Mouse (Mus musculus): ENCODE results near the gene Chd9. TPM values are rescaled to one million over a fixed set of nuclear protein-coding genes. Genes with fewer than 3 reads are reported as not detected.
"Not testable (repeated sequence)": the region's sequence is repeated elsewhere in the genome, so short reads cannot be mapped to it uniquely, and the experiment has no call there.

Chd9 gene
- polyA plus RNA-seq, 1 experiment from 2014 or later = 52.0 TPM

DNA sequence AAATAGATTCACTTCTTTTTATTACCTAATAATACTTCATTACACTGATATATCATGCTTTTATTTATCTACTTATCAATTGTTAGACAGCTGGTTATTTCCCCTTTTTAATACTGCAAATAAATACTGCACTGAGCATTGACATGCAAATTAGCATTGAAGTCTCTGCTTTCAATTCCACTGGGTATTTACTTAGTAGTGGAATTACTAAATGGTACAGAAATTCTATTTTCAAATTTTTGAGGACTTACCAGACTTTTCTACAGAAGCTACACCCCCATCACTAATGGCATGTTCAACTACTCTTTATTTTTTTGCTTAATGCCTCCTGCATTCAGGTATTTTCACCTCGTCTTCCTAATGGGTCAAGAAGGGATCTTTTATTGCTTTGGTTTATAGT lies 100.3 kb downstream of the Chd9 start:
- Histone ChIP-seq H3K36me3 (ENCODE audit: control insufficient read depth, insufficient read depth, low read length) (no peaks in the 10 kb centered on the region), H3K9ac (ENCODE audit: low read length) (no peak overlapping the region), H3K27ac (ENCODE audit: low read depth, low read length) (no peak overlapping the region), H3K4me3 (ENCODE audit: low read depth, low read length) (no peak overlapping the region), H3K27me3 (ENCODE audit: control insufficient read depth, insufficient read depth, low read length) (no peaks in the 10 kb centered on the region), H3K4me2 (ENCODE audit: low read depth, low read length, severe bottlenecking) (no peak overlapping the region), H3K9me3 (ENCODE audit: control insufficient read depth, low read length) (no peaks in the 10 kb centered on the region), H3K4me1 (replicated peaks; ENCODE audit: control insufficient read depth, insufficient read depth, low read length) (no peaks in the 10 kb centered on the region)
- ATAC-seq (replicated peaks; ENCODE audit: low FRiP score) = no peak
- 80% methylated on average over 1 of the region's 1 CpGs for WGBS
- no peak for DNase-seq (ENCODE audit: low spot score)

DNA sequence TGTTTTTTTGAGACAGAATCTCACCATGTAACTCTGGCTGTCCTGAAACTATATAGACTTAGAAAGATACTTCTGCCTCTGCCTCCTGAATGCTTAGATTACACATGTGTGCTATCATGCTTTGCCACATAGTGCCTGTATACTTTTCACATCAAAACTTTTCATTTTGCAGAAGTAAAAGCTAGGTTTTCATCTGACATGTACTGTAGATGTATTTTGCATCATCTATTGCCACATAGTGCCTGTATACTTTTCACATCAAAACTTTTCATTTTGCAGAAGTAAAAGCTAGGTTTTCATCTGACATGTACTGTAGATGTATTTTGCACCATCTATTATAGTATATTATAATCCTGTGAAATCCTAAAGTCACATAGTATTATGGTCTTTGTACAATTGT lies 102.0 kb downstream of the Chd9 start:
- not testable (repeated sequence) for ATAC-seq (replicated peaks; ENCODE audit: low FRiP score); DNase-seq (ENCODE audit: low spot score); H3K9me3 ChIP-seq (ENCODE audit: control insufficient read depth, low read length); H3K9ac ChIP-seq (ENCODE audit: low read length); H3K4me3 ChIP-seq (ENCODE audit: low read depth, low read length); H3K4me2 ChIP-seq (ENCODE audit: low read depth, low read length, severe bottlenecking); H3K27ac ChIP-seq (ENCODE audit: low read depth, low read length); H3K27me3 ChIP-seq (ENCODE audit: control insufficient read depth, insufficient read depth, low read length); H3K4me1 ChIP-seq (replicated peaks; ENCODE audit: control insufficient read depth, insufficient read depth, low read length); H3K36me3 ChIP-seq (ENCODE audit: control insufficient read depth, insufficient read depth, low read length)

DNA sequence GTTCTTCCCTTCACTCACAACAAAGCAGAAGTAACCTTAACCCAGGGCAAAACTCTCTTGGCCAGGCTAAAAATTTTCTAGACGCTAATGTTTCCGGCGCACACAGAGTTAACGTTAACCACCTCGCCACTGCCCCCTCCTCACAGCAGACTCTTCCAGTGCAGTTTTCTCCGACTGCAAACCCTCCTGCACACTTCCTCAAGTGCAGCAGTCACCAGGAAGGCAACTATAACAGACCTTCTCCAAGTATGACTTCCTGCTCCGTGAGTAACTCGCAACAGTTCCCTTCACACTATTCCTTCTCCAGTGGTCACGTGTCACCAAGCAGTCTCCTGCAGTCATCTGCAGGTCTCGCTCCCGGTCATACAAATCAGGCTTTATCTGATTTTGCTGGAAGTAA lies 104.8 kb downstream of the Chd9 start:
- H3K4me1 ChIP-seq (replicated peaks; ENCODE audit: control insufficient read depth, insufficient read depth, low read length) = no peaks in the 10 kb centered on the region
- no peak overlapping the region for H3K27ac ChIP-seq (ENCODE audit: low read depth, low read length)
- H3K9me3 ChIP-seq (ENCODE audit: control insufficient read depth, low read length) = no peaks in the 10 kb centered on the region
- H3K4me3 ChIP-seq (ENCODE audit: low read depth, low read length) = no peak overlapping the region
- DNase-seq (ENCODE audit: low spot score) = no peak
- H3K36me3 ChIP-seq (ENCODE audit: control insufficient read depth, insufficient read depth, low read length) = no peaks in the 10 kb centered on the region
- no peak for ATAC-seq (replicated peaks; ENCODE audit: low FRiP score)
- H3K27me3 ChIP-seq (ENCODE audit: control insufficient read depth, insufficient read depth, low read length) = no peaks in the 10 kb centered on the region
- 67% methylated on average over 11 of the region's 11 CpGs for WGBS
- no peak overlapping the region for H3K4me2 ChIP-seq (ENCODE audit: low read depth, low read length, severe bottlenecking)
- H3K9ac ChIP-seq (ENCODE audit: low read length) = no peak overlapping the region

- Histone ChIP-seq H3K36me3 (ENCODE audit: control insufficient read depth, insufficient read depth, low read length) (no peaks in the 10 kb centered on the region), H3K9ac (ENCODE audit: low read length) (no peak overlapping the region), H3K27me3 (ENCODE audit: control insufficient read depth, insufficient read depth, low read length) (no peaks in the 10 kb centered on the region), H3K4me2 (ENCODE audit: low read depth, low read length, severe bottlenecking) (no peak overlapping the region), H3K4me3 (ENCODE audit: low read depth, low read length) (no peak overlapping the region), H3K9me3 (ENCODE audit: control insufficient read depth, low read length) (no peaks in the 10 kb centered on the region), H3K4me1 (replicated peaks; ENCODE audit: control insufficient read depth, insufficient read depth, low read length) (no peaks in the 10 kb centered on the region), H3K27ac (ENCODE audit: low read depth, low read length) (no peak overlapping the region)
- WGBS = 95% methylated on average over 1 of the region's 1 CpGs
- no peak for DNase-seq (ENCODE audit: low spot score)
- ATAC-seq (replicated peaks; ENCODE audit: low FRiP score) = no peak
These were observed 106.6 kb downstream of the Chd9 start for GRCm38 (mm10) chr8:90934786-90935185.

DNA sequence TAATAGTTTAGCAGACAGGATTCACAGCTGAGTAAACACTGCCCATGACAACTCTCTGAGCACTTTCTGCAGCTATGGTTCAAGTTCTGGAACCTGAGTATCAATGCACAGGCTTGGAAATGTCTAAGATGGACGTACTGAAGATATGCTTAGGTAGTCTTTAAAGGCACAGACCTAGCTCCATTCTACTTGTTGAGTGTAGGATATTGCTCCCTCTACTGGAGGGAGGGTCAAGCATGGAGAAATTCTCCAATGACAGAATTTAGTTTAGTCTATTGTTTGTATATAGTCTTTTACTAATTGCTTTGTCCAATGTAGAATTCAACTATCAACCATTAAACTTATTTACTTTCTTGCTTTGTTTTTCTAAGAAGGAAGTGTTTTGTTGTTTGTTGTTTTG lies 108.7 kb downstream of the Chd9 start:
- no peaks in the 10 kb centered on the region for H3K4me1 ChIP-seq (replicated peaks; ENCODE audit: control insufficient read depth, insufficient read depth, low read length)
- no peaks in the 10 kb centered on the region for H3K27me3 ChIP-seq (ENCODE audit: control insufficient read depth, insufficient read depth, low read length)
- 54% methylated on average over 1 of the region's 1 CpGs for WGBS
- no peak for DNase-seq (ENCODE audit: low spot score)
- no peak overlapping the region for H3K27ac ChIP-seq (ENCODE audit: low read depth, low read length)
- H3K9me3 ChIP-seq (ENCODE audit: control insufficient read depth, low read length) = no peaks in the 10 kb centered on the region
- no peak overlapping the region for H3K4me2 ChIP-seq (ENCODE audit: low read depth, low read length, severe bottlenecking)
- ATAC-seq (replicated peaks; ENCODE audit: low FRiP score) = no peak
- no peaks in the 10 kb centered on the region for H3K36me3 ChIP-seq (ENCODE audit: control insufficient read depth, insufficient read depth, low read length)
- no peak overlapping the region for H3K4me3 ChIP-seq (ENCODE audit: low read depth, low read length)
- H3K9ac ChIP-seq (ENCODE audit: low read length) = no peak overlapping the region

DNA sequence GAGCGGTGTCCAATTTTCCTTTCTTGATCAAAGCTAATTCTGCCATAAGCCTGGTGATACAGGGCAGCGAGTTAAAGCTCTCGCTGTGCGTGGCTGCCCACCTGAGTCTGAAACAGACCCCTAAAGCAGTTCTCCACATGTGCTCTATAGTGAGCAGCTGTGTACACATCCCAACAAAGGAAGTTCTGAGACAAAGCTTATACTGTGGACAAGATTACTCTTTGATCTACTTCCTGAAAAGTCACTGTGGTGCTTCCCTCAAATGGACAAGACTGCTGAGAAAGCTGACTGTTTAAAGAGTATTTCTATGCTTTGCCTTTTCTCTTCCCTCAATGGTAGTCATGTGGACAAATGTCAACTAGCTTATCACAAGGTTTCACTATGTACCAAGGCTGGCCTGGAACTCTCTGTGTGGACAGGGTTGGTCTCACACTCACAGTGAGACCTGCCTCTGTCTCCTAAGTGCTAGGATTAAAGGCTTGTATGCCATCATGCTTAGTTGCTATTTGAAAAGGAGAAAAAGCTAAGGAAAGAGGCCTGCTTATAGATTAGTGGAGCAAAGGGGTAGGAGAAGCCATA lies 110.3 kb downstream of the Chd9 start:
- no peak for DNase-seq (ENCODE audit: low spot score)
- no peak overlapping the region for H3K4me3 ChIP-seq (ENCODE audit: low read depth, low read length)
- H3K36me3 ChIP-seq (ENCODE audit: control insufficient read depth, insufficient read depth, low read length) = no peaks in the 10 kb centered on the region
- no peak overlapping the region for H3K27ac ChIP-seq (ENCODE audit: low read depth, low read length)
- H3K27me3 ChIP-seq (ENCODE audit: control insufficient read depth, insufficient read depth, low read length) = no peaks in the 10 kb centered on the region
- H3K9me3 ChIP-seq (ENCODE audit: control insufficient read depth, low read length) = no peaks in the 10 kb centered on the region
- H3K9ac ChIP-seq (ENCODE audit: low read length) = no peak overlapping the region
- H3K4me2 ChIP-seq (ENCODE audit: low read depth, low read length, severe bottlenecking) = no peak overlapping the region
- H3K4me1 ChIP-seq (replicated peaks; ENCODE audit: control insufficient read depth, insufficient read depth, low read length) = no peaks in the 10 kb centered on the region
- WGBS = 84% methylated on average over 4 of the region's 4 CpGs
- ATAC-seq (replicated peaks; ENCODE audit: low FRiP score) = no peak

DNA sequence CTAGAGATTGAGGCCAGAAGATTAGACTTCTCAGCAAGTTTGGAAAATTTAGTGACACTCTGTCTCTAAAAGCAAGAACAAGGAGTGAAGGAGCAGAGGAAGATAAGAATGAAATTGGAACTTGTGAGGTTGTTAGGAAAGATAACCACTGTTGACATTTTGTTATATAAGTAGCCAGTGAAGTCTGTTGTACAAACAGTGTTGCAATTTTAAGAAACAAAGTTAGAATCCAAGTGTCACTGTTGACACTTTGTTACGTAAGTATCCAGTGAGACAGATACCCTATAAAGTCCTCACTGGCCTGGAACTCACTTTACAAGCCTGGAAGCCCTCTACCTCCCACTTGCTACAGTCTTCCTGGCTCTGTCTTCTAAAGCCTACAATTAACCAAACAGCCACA lies 111.7 kb downstream of the Chd9 start:
- no peak for DNase-seq (ENCODE audit: low spot score)
- no peak overlapping the region for H3K4me3 ChIP-seq (ENCODE audit: low read depth, low read length)
- no peaks in the 10 kb centered on the region for H3K4me1 ChIP-seq (replicated peaks; ENCODE audit: control insufficient read depth, insufficient read depth, low read length)
- 85% methylated on average over 1 of the region's 1 CpGs for WGBS
- no peaks in the 10 kb centered on the region for H3K27me3 ChIP-seq (ENCODE audit: control insufficient read depth, insufficient read depth, low read length)
- ATAC-seq (replicated peaks; ENCODE audit: low FRiP score) = no peak
- no peak overlapping the region for H3K4me2 ChIP-seq (ENCODE audit: low read depth, low read length, severe bottlenecking)
- no peak overlapping the region for H3K27ac ChIP-seq (ENCODE audit: low read depth, low read length)
- no peaks in the 10 kb centered on the region for H3K36me3 ChIP-seq (ENCODE audit: control insufficient read depth, insufficient read depth, low read length)
- no peaks in the 10 kb centered on the region for H3K9me3 ChIP-seq (ENCODE audit: control insufficient read depth, low read length)
- H3K9ac ChIP-seq (ENCODE audit: low read length) = no peak overlapping the region

- H3K4me3 ChIP-seq (ENCODE audit: low read depth, low read length) = no peak overlapping the region
- no peaks in the 10 kb centered on the region for H3K9me3 ChIP-seq (ENCODE audit: control insufficient read depth, low read length)
- H3K9ac ChIP-seq (ENCODE audit: low read length) = no peak overlapping the region
- no peak overlapping the region for H3K27ac ChIP-seq (ENCODE audit: low read depth, low read length)
- H3K4me1 ChIP-seq (replicated peaks; ENCODE audit: control insufficient read depth, insufficient read depth, low read length) = no peaks in the 10 kb centered on the region
- H3K4me2 ChIP-seq (ENCODE audit: low read depth, low read length, severe bottlenecking) = no peak overlapping the region
- no peaks in the 10 kb centered on the region; the same call in 1 of the 2 replicates for H3K36me3 ChIP-seq (ENCODE audit: control insufficient read depth, insufficient read depth, low read length)
- no peak for ATAC-seq (replicated peaks; ENCODE audit: low FRiP score)
- WGBS = 88% methylated on average over 4 of the region's 4 CpGs
- DNase-seq (ENCODE audit: low spot score) = no peak
- no peaks in the 10 kb centered on the region for H3K27me3 ChIP-seq (ENCODE audit: control insufficient read depth, insufficient read depth, low read length)
These were observed 115.6 kb downstream of the Chd9 start for GRCm38 (mm10) chr8:90943770-90944169.
